Mouse (Mus musculus) activated CD4-positive, CD25-positive, alpha-beta regulatory T cell (primary cell): ENCODE results near the gene Nkx2-1. TPM values are rescaled to one million over a fixed set of nuclear protein-coding genes. Genes with fewer than 3 reads are reported as not detected.

Experiments
- polyA plus RNA-seq, 2 experiments: library from polyadenylated mRNA; unstranded; fragments of 100-300 nt; shearing (Covaris generic); gene quantifications; one replicate each; pipeline ENCODE4 v1.2.1; 2017

Gene Nkx2-1
- polyA plus RNA-seq, result not detected

DNA sequence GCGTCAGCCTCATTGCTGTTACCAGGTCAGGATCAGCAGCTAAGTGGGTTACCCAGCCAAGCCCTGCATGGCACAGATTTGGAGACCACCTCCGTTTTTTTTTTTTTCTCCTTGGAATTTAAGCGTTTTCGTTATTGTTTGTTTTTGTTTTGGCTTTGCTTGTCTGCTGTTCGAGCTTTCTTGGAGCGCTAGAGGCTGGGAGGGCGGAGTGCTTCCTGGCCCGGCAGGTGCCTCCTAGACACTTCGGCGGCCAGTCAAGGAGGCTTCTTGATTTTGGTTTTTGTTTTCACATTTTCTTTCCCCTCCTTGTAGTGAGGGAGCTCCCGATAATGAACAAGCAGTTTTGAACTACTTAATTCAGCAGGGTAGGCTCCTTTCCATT lies at the start of gene Nkx2-1:
Gene Nkx2-1 (minus strand): TSS at position 25 of the 382 bp plus-strand sequence.

Other genes starting within 250 kb of the Nkx2-1 start
- 10 to 100 TPM; 23.4 to 32.3 TPM for gene Mbip, start 191.0 kb downstream of the Nkx2-1 start, polyA plus RNA-seq
- not detected for gene Nkx2-9, start 76.4 kb upstream of the Nkx2-1 start, polyA plus RNA-seq
- gene Pax9, start 154.9 kb upstream of the Nkx2-1 start, polyA plus RNA-seq, result under 1 TPM in 1 of 2 experiments, not detected in 1; 0.10 TPM